8 mouse cellular contexts compared by ENCODE assay signal in genomic region chrX:38334329-38335279, GRCm38 (mm10). TPM values are rescaled to one million over a fixed set of nuclear protein-coding genes. Genes with fewer than 3 reads are reported as not detected.
DNase-seq lines count a peak whose midpoint lies in the region; ATAC-seq lines count a peak whose summit lies in the region.

No protein-coding gene starts in this region.

- H3K9me3 ChIP-seq in embryonic facial prominence, embryonic 14.5 days (ENCODE audit: control insufficient read depth, low read length) = no peaks in the 10 kb centered on the region
- H3K9me3 ChIP-seq in liver, embryonic 15.5 days (replicated peaks) = no peaks in the 10 kb centered on the region

- H3K4me1 ChIP-seq in embryonic facial prominence, embryonic 14.5 days (ENCODE audit: control insufficient read depth, insufficient read depth, low read length) = no peaks in the 10 kb centered on the region
- H3K4me1 ChIP-seq in liver, embryonic 15.5 days (replicated peaks) = no peaks in the 10 kb centered on the region

- H3K4me2 ChIP-seq in embryonic facial prominence, embryonic 14.5 days (ENCODE audit: low read depth, low read length) = no peak overlapping the region
- peak overlapping the region; percentile 15; the same call in 1 of the 2 replicates for H3K4me2 ChIP-seq in liver, embryonic 15.5 days

- no peak overlapping the region for H3K4me3 ChIP-seq in embryonic facial prominence, embryonic 14.5 days (ENCODE audit: low read depth, low read length)
- no peak overlapping the region for H3K4me3 ChIP-seq in liver, embryonic 15.5 days (replicated peaks)

- no peak for ATAC-seq in embryonic facial prominence, embryonic 14.5 days (ENCODE audit: low read depth)
- ATAC-seq in liver, embryonic 15.5 days (ENCODE audit: insufficient read depth) = 0 out of 2 replicates have a peak, but pooled peaks have one; percentile 25

- no peaks in the 10 kb centered on the region; the same call in 1 of the 2 replicates for H3K27me3 ChIP-seq in embryonic facial prominence, embryonic 14.5 days (replicated peaks; ENCODE audit: control insufficient read depth, insufficient read depth, low read length)
- H3K27me3 ChIP-seq in liver, embryonic 15.5 days = no peaks in the 10 kb centered on the region

- WGBS in embryonic facial prominence, embryonic 14.5 days = 52% methylated on average over 8 of the region's 8 CpGs
- WGBS in liver, embryonic 15.5 days (ENCODE audit: insufficient replicate concordance) = 33% methylated on average over 8 of the region's 8 CpGs

- peak; percentile 23 to 47 for DNase-seq in cerebellum, postnatal 10 days
- DNase-seq in cerebellum, adult 11-12 months = no peak
- peak; percentile 52 for DNase-seq in testis, postnatal 10 days (ENCODE audit: low spot score)
- no peak for DNase-seq in testis, postnatal 14 days (ENCODE audit: low spot score)
- peak; percentile 6 for DNase-seq in embryonic facial prominence, embryonic 14.5 days (ENCODE audit: low spot score)
- DNase-seq in thymus, postnatal 36 days = peak; percentile 4 to 13
- DNase-seq in right cerebral cortex, postnatal 14 days = no peak

- H3K36me3 ChIP-seq in embryonic facial prominence, embryonic 14.5 days (ENCODE audit: control insufficient read depth, insufficient read depth, low read length) = no peaks in the 10 kb centered on the region
- no peaks in the 10 kb centered on the region for H3K36me3 ChIP-seq in liver, embryonic 15.5 days (replicated peaks)

- H3K27ac ChIP-seq in embryonic facial prominence, embryonic 14.5 days (replicated peaks; ENCODE audit: low read depth, low read length) = no peak overlapping the region
- H3K27ac ChIP-seq in liver, embryonic 15.5 days (replicated peaks) = no peak overlapping the region

- H3K9ac ChIP-seq in embryonic facial prominence, embryonic 14.5 days (ENCODE audit: low read depth, low read length) = no peak overlapping the region
- no peak overlapping the region for H3K9ac ChIP-seq in liver, embryonic 15.5 days

RNA-seq across cellular contexts. Expression of gene Atp1b4, which starts 18.6 kb away (rescaled TPM):
- 24.9 and 41.9 TPM in 2 replicates for polyA plus RNA-seq in embryonic facial prominence, embryonic 14.5 days (2014; fragmentation: Nextera tagmentation; extraction: Ambion mirVana)
- polyA plus RNA-seq in liver, embryonic 15.5 days (2015; fragmentation: Nextera tagmentation; extraction: Ambion mirVana) = 1.2 and 1.8 TPM in 2 replicates

Comparison
In these comparisons a context has a peak if more than half of its experiments do, and no peak if none do; other contexts are left out.
1. DNase-seq: peak in cerebellum, postnatal 10 days (2 of 2), testis, postnatal 10 days (single experiment), embryonic facial prominence, embryonic 14.5 days (single experiment) and thymus, postnatal 36 days (2 of 2); none in cerebellum, adult 11-12 months (single experiment), testis, postnatal 14 days (single experiment) and right cerebral cortex, postnatal 14 days (single experiment).